Mouse (Mus musculus) neural tube, embryonic 14.5 days (tissue): ENCODE measurements at regions not wholly inside any gene's neighbourhood (a gene's known extent, or its start where the extent isn't known, plus 50 kb on each side); places are given as distances from the start of the nearest gene placed in this dataset.

ENCODE experiments used
- ATAC-seq: fragments of 200-750 bp; cut with Nextera tagmentation; 2 replicates; pipeline ENCODE4 v1.8.0; 2017; ENCODE audit warnings: low read depth, mild to moderate bottlenecking, moderate TSS enrichment, moderate library complexity
- H3K27ac ChIP-seq: fragments of 300-500 bp; sonication (generic); 2 replicates; pipeline ENCODE4 v1.5.1; 2014; ENCODE audit warnings: low read depth, mild to moderate bottlenecking, control low read depth, low read length, moderate library complexity, mixed read lengths
- H3K27me3 ChIP-seq: fragments of 300-500 bp; sonication (generic); 2 replicates; pipeline ENCODE4 v1.6.1; 2014; ENCODE audit warnings: low read length; ENCODE audit not compliant: control insufficient read depth, insufficient read depth
- H3K36me3 ChIP-seq: fragments of 300-500 bp; sonication (generic); 2 replicates; pipeline ENCODE4 v1.6.1; 2014; ENCODE audit warnings: low read length, mixed read lengths; ENCODE audit not compliant: control insufficient read depth, insufficient read depth
- H3K4me1 ChIP-seq: fragments of 300-500 bp; sonication (generic); 2 replicates; pipeline ENCODE4 v1.6.1; 2014; ENCODE audit warnings: low read length; ENCODE audit not compliant: control insufficient read depth, insufficient read depth
- H3K4me2 ChIP-seq: fragments of 300-500 bp; sonication (generic); 2 replicates; pipeline ENCODE4 v1.6.1; 2014; ENCODE audit warnings: mild to moderate bottlenecking, low read depth, low read length, control low read depth
- H3K4me3 ChIP-seq: fragments of 300-500 bp; sonication (generic); 2 replicates; pipeline ENCODE4 v1.5.1; 2014; ENCODE audit warnings: low read depth, low read length, control low read depth, mixed read lengths
- H3K9ac ChIP-seq: fragments of 300-500 bp; sonication (generic); replicated peaks from 2 replicates; pipeline ENCODE4 v1.6.1; 2014; ENCODE audit warnings: low read depth, mild to moderate bottlenecking, control low read depth, low read length, mixed read lengths
- H3K9me3 ChIP-seq: fragments of 300-500 bp; sonication (generic); 2 replicates; pipeline ENCODE4 v1.6.1; 2016; ENCODE audit warnings: low read length; ENCODE audit not compliant: control insufficient read depth
- WGBS: fragments of 180-500 bp; shearing (Covaris S2); extraction: QIAGEN DNeasy Blood & Tissue Kit; methylation state at CpG from one replicate; pipeline ENCODE4 v1.1.7; 2014; 5-methylcytosine and 5-hydroxymethylcytosine counted together

DNA sequence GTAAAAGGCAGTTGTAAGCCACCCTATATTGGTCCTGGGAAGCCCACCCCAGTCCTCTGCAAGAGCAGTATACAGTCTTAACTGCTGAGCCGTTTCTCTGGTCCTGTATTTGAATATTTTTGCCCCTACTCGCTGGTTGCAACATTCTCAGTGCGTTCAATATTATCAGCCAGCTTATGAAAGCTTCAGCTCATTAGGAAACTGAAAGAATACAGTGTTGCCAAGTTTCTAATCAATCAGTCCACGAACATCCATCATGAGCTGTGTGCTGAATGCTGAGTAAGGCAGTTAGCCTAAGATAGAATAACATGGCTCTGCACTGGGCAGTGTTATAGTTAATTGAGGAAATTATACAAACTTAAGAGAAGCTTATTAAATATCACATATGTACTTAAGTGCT lies 148.7 kb downstream of the Tmem26 start:
- Histone ChIP-seq H3K36me3 (no peaks in the 10 kb centered on the region), H3K27ac (no peak overlapping the region), H3K4me3 (no peak overlapping the region), H3K4me2 (no peak overlapping the region), H3K9ac (no peak overlapping the region), H3K27me3 (no peaks in the 10 kb centered on the region), H3K4me1 (no peaks in the 10 kb centered on the region), H3K9me3 (no peaks in the 10 kb centered on the region)
- WGBS = 82% methylated on average over 4 of the region's 4 CpGs
- no peak for ATAC-seq

- WGBS = 95% methylated on average over 5 of the region's 5 CpGs
- H3K9ac ChIP-seq = no peak overlapping the region
- H3K36me3 ChIP-seq = no peaks in the 10 kb centered on the region
These were observed 152.2 kb downstream of the Tmem26 start for GRCm38 (mm10) chr10:68875641-68876040.

GRCm38 (mm10) chr10:68893100-68893841 lies 169.8 kb downstream of the Tmem26 start:
- H3K4me2 ChIP-seq = no peak overlapping the region
- no peak overlapping the region for H3K27ac ChIP-seq
- ATAC-seq = no peak
- 76% methylated on average over 8 of the region's 8 CpGs for WGBS
- H3K4me3 ChIP-seq = no peak overlapping the region
- no peaks in the 10 kb centered on the region for H3K4me1 ChIP-seq
- H3K36me3 ChIP-seq = no peaks in the 10 kb centered on the region
- no peaks in the 10 kb centered on the region for H3K9me3 ChIP-seq
- no peak overlapping the region for H3K9ac ChIP-seq
- H3K27me3 ChIP-seq = no peaks in the 10 kb centered on the region

More at GRCm38 (mm10) chr10:68875641-68876040, 152.2 kb downstream of the Tmem26 start:
- H3K27me3 ChIP-seq = no peaks in the 10 kb centered on the region
- H3K4me1 ChIP-seq = no peaks in the 10 kb centered on the region
- no peaks in the 10 kb centered on the region for H3K9me3 ChIP-seq
- no peak overlapping the region for H3K4me2 ChIP-seq
- H3K4me3 ChIP-seq = no peak overlapping the region
- no peak for ATAC-seq
- no peak overlapping the region for H3K27ac ChIP-seq

- 93% methylated on average over 6 of the region's 6 CpGs for WGBS
- no peak overlapping the region for H3K27ac ChIP-seq
- no peaks in the 10 kb centered on the region for H3K4me1 ChIP-seq
- no peaks in the 10 kb centered on the region for H3K9me3 ChIP-seq
- ATAC-seq = no peak
- H3K27me3 ChIP-seq = no peaks in the 10 kb centered on the region
- no peaks in the 10 kb centered on the region for H3K36me3 ChIP-seq
- no peak overlapping the region for H3K4me3 ChIP-seq
- no peak overlapping the region for H3K4me2 ChIP-seq
- H3K9ac ChIP-seq = no peak overlapping the region
These were observed 170.7 kb downstream of the Tmem26 start for GRCm38 (mm10) chr10:68894121-68894520.

DNA sequence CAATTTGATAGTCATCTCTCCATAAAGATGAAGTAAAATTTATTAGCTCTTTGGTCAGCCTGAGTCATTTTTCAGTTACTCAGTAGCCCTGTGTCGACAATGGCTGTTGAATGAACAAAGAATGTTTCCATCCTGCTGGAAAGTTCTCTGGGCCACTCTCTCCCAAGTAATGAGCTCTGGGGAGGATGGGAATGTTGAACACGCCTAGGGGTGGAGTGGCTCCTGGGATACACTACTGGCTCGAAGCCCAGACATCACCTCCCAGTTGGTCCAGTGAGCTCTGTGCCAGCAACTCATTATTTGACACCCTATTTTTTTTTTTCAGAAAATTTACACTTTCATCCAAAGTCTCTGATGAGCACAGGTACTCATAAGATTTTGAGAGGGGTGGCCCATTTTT lies 174.1 kb downstream of the Tmem26 start:
- 82% methylated on average over 3 of the region's 3 CpGs for WGBS
- Histone ChIP-seq H3K27ac (no peak overlapping the region), H3K4me2 (no peak overlapping the region), H3K27me3 (no peaks in the 10 kb centered on the region), H3K4me1 (no peaks in the 10 kb centered on the region), H3K9me3 (no peaks in the 10 kb centered on the region), H3K36me3 (no peaks in the 10 kb centered on the region), H3K9ac (no peak overlapping the region), H3K4me3 (no peak overlapping the region)
- no peak for ATAC-seq

DNA sequence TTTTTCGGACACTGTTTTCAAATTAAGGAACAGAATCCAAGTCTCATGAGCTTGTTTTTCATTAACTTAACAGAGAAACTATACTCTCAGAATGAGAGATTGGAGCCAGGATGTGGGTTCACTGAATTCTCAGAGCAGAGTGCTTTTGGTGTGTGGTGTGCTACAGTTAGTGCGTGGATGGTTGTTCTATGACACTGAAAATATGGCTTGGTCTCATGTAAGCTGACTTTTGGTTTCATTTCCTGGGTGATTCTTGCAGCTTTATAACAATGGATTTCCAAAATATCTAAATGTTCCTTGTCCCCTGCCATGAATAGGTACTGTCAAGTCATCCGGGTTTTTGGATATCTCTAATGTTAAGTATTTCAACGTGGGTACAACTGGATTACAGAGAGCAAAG lies 177.7 kb downstream of the Tmem26 start:
- H3K27me3 ChIP-seq = no peaks in the 10 kb centered on the region
- H3K9ac ChIP-seq = no peak overlapping the region
- ATAC-seq = no peak
- no peaks in the 10 kb centered on the region for H3K9me3 ChIP-seq
- H3K4me1 ChIP-seq = no peaks in the 10 kb centered on the region
- WGBS = 78% methylated on average over 4 of the region's 4 CpGs
- H3K4me3 ChIP-seq = no peak overlapping the region
- no peak overlapping the region for H3K4me2 ChIP-seq
- H3K27ac ChIP-seq = no peak overlapping the region
- no peaks in the 10 kb centered on the region for H3K36me3 ChIP-seq

- no peaks in the 10 kb centered on the region for H3K27me3 ChIP-seq
- no peak overlapping the region for H3K4me2 ChIP-seq
- no peaks in the 10 kb centered on the region for H3K36me3 ChIP-seq
- 28% methylated on average over 3 of the region's 3 CpGs for WGBS
- no peak overlapping the region for H3K9ac ChIP-seq
- no peak overlapping the region for H3K27ac ChIP-seq
- H3K9me3 ChIP-seq = no peaks in the 10 kb centered on the region
- ATAC-seq = no peak
- no peak overlapping the region for H3K4me3 ChIP-seq
- H3K4me1 ChIP-seq = no peaks in the 10 kb centered on the region
These were observed 179.2 kb downstream of the Tmem26 start for GRCm38 (mm10) chr10:68902670-68903069.

DNA sequence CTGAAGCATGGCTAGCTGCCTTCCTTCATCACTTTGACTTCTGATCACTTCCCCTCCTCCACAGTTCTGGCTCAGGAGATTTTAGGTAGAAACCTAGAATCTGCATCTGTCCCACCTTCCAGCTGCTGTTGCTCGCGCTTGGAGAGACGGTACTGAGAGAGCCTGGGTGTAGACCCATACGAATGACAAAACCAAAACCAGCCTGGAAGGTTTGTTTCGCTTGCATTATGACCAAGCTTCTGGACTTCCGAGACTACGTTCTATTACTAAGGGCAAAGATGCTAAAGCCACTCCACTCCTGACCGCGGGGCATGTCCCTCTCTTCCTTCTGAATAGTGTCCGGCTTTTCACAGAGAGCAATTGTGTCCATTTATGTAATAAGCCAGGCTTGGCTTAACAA lies 180.9 kb downstream of the Tmem26 start:
- Histone ChIP-seq H3K9me3 (no peaks in the 10 kb centered on the region), H3K27ac (no peak overlapping the region), H3K36me3 (no peaks in the 10 kb centered on the region), H3K9ac (no peak overlapping the region), H3K4me2 (no peak overlapping the region), H3K4me3 (no peak overlapping the region), H3K27me3 (no peaks in the 10 kb centered on the region), H3K4me1 (no peaks in the 10 kb centered on the region)
- 95% methylated on average over 10 of the region's 10 CpGs for WGBS
- ATAC-seq = no peak

- no peaks in the 10 kb centered on the region for H3K9me3 ChIP-seq
- H3K4me2 ChIP-seq = no peak overlapping the region
- no peak overlapping the region for H3K9ac ChIP-seq
- H3K4me3 ChIP-seq = no peak overlapping the region
- H3K27me3 ChIP-seq = no peaks in the 10 kb centered on the region
- ATAC-seq = peak; percentile 41; the same call in 1 of the 2 replicates
- no peaks in the 10 kb centered on the region for H3K4me1 ChIP-seq
- 17% methylated on average over 5 of the region's 5 CpGs for WGBS
- no peaks in the 10 kb centered on the region for H3K36me3 ChIP-seq
- H3K27ac ChIP-seq = no peak overlapping the region
These were observed 184.8 kb downstream of the Tmem26 start for GRCm38 (mm10) chr10:68908236-68908635.
